Mouse (Mus musculus) heart, embryonic 14.5 days (tissue): Measurements from ENCODE around the gene Snai1. TPM values are rescaled to one million over a fixed set of nuclear protein-coding genes. Genes with fewer than 3 reads are reported as not detected.

ENCODE experiments used
- ATAC-seq: fragments of 200-750 bp; cut with Nextera tagmentation; 2 replicates; pipeline ENCODE4 v1.8.0; 2017; ENCODE audit warnings: low read depth, moderate TSS enrichment; ENCODE audit not compliant: insufficient number of reproducible peaks, insufficient read depth, low FRiP score
- H3K27ac ChIP-seq, 2 experiments: fragments of 200-500 bp in 1 of 2; fragments of 300-500 bp in 1 of 2; sonication (generic) in 1 of 2; replicated peaks in 1 of 2; 2 replicates each; pipeline ENCODE4 v1.5.1; 2012 to 2014; ENCODE audit warnings: low read depth in 2 of 2, low read length in 2 of 2, control low read depth in 1 of 2, mild to moderate bottlenecking in 1 of 2, mixed read lengths in 1 of 2; ENCODE audit not compliant: control insufficient read depth in 1 of 2, insufficient read depth in 1 of 2
- H3K27me3 ChIP-seq: fragments of 300-500 bp; sonication (generic); 2 replicates; pipeline ENCODE4 v1.6.1; 2014; ENCODE audit warnings: mild to moderate bottlenecking, low read length, control low read depth; ENCODE audit not compliant: control insufficient read depth, insufficient read depth
- H3K36me3 ChIP-seq: fragments of 300-500 bp; sonication (generic); 2 replicates; pipeline ENCODE4 v1.6.1; 2014; ENCODE audit warnings: mild to moderate bottlenecking, control low read depth, low read length, mixed read lengths; ENCODE audit not compliant: control insufficient read depth, insufficient read depth
- H3K4me1 ChIP-seq, 2 experiments: fragments of 200-500 bp in 1 of 2; fragments of 300-500 bp in 1 of 2; sonication (generic) in 1 of 2; 2 replicates each; pipeline ENCODE4 v1.6.1; 2012 to 2014; ENCODE audit warnings: low read length in 2 of 2, control low read depth in 1 of 2, mixed read lengths in 1 of 2; ENCODE audit not compliant: control insufficient read depth in 2 of 2, insufficient read depth in 2 of 2
- H3K4me2 ChIP-seq: fragments of 300-500 bp; sonication (generic); 2 replicates; pipeline ENCODE4 v1.6.1; 2014; ENCODE audit warnings: mild to moderate bottlenecking, low read length
- H3K4me3 ChIP-seq, 2 experiments: fragments of 200-500 bp in 1 of 2; fragments of 300-500 bp in 1 of 2; sonication (generic) in 1 of 2; 2 replicates each; pipeline ENCODE4 v1.5.1; 2012 to 2014; ENCODE audit warnings: low read length in 2 of 2, mild to moderate bottlenecking in 2 of 2, control low read depth in 1 of 2, low read depth in 1 of 2, moderate library complexity in 1 of 2; ENCODE audit not compliant: control insufficient read depth in 1 of 2, insufficient read depth in 1 of 2
- H3K9ac ChIP-seq: fragments of 300-500 bp; sonication (generic); 2 replicates; pipeline ENCODE4 v1.6.1; 2014; ENCODE audit warnings: mild to moderate bottlenecking, low read length
- H3K9me3 ChIP-seq: fragments of 300-500 bp; sonication (generic); 2 replicates; pipeline ENCODE4 v1.6.1; 2016; ENCODE audit warnings: low read length, control low read depth; ENCODE audit not compliant: control insufficient read depth
- WGBS: fragments of 180-500 bp; shearing (Covaris S2); extraction: QIAGEN DNeasy Blood & Tissue Kit; methylation state at CpG from one replicate; pipeline ENCODE4 v1.1.7; 2014; 5-methylcytosine and 5-hydroxymethylcytosine counted together
- polyA plus RNA-seq: library from polyadenylated mRNA; unstranded; fragments of >200 nt; fragmentation: Nextera tagmentation; extraction: Ambion mirVana; gene quantifications from 2 replicates; pipeline ENCODE4 v1.2.1, GENCODE M21; 2014

Snai1 gene
- polyA plus RNA-seq, 1 experiment from 2014 or later = 11.8 TPM

- ATAC-seq = no peak
- H3K4me1 ChIP-seq = peaks cover 21 to 23% of the 10 kb centered on the region in 2 experiments
- no peak overlapping the region for H3K27ac ChIP-seq
- H3K9me3 ChIP-seq = no peaks in the 10 kb centered on the region
- no peak overlapping the region for H3K4me3 ChIP-seq
- no peaks in the 10 kb centered on the region for H3K36me3 ChIP-seq
- no peak overlapping the region for H3K4me2 ChIP-seq
- 0 out of 2 replicates have a peak, but pooled peaks cover 3% of the 10 kb centered on the region for H3K27me3 ChIP-seq
- WGBS = 92% methylated on average over 5 of the region's 5 CpGs
- no peak overlapping the region for H3K9ac ChIP-seq
Observed at GRCm38 (mm10) chr2:167555766-167556165, 17.8 kb downstream of the Snai1 start.

GRCm38 (mm10) chr2:167559413-167559812 is 21.4 kb downstream of the Snai1 start:
- H3K4me1 ChIP-seq = peaks cover 22 to 31% of the 10 kb centered on the region in 2 experiments
- H3K9me3 ChIP-seq = no peaks in the 10 kb centered on the region
- peak overlapping the region; percentile 12 to 15; a peak in 2 of 4 replicates for H3K4me3 ChIP-seq
- H3K36me3 ChIP-seq = no peaks in the 10 kb centered on the region
- peak overlapping the region; percentile 70 for H3K9ac ChIP-seq
- no peak overlapping the region for H3K27ac ChIP-seq
- H3K4me2 ChIP-seq = peak overlapping the region; percentile 62
- 12% methylated on average over 27 of the region's 27 CpGs for WGBS
- 0 out of 2 replicates have a peak, but pooled peaks cover 3% of the 10 kb centered on the region for H3K27me3 ChIP-seq
- no peak for ATAC-seq

GRCm38 (mm10) chr2:167562101-167562500 is 24.1 kb downstream of the Snai1 start:
- Histone ChIP-seq H3K9ac (peak overlapping the region; percentile 21; the same call in 1 of the 2 replicates), H3K4me3 (no peak overlapping the region), H3K36me3 (no peaks in the 10 kb centered on the region), H3K27me3 (0 out of 2 replicates have a peak, but pooled peaks cover 3% of the 10 kb centered on the region), H3K4me2 (no peak overlapping the region), H3K4me1 (peaks cover 32 to 47% of the 10 kb centered on the region in 2 experiments), H3K27ac (peak overlapping the region in 1 of 2 experiments; percentile 64; a peak in 2 of 4 replicates), H3K9me3 (no peaks in the 10 kb centered on the region)
- WGBS = 21% methylated on average over 8 of the region's 8 CpGs
- ATAC-seq = no peak

GRCm38 (mm10) chr2:167563035-167563434 is 25.0 kb downstream of the Snai1 start:
- Histone ChIP-seq H3K4me1 (peaks cover 32 to 47% of the 10 kb centered on the region in 2 experiments), H3K4me3 (no peak overlapping the region), H3K9me3 (no peaks in the 10 kb centered on the region), H3K9ac (no peak overlapping the region), H3K36me3 (no peaks in the 10 kb centered on the region), H3K27me3 (0 out of 2 replicates have a peak, but pooled peaks cover 3% of the 10 kb centered on the region), H3K27ac (0 out of 4 replicates have a peak overlapping the region, but pooled peaks of 1 of the 2 experiments have one; percentile 2), H3K4me2 (no peak overlapping the region)
- 84% methylated on average over 5 of the region's 5 CpGs for WGBS
- no peak for ATAC-seq

GRCm38 (mm10) chr2:167563703-167564102 is 25.7 kb downstream of the Snai1 start:
- 0 out of 4 replicates have a peak overlapping the region, but pooled peaks of 1 of the 2 experiments have one; percentile 2 for H3K27ac ChIP-seq
- 46% methylated on average over 12 of the region's 12 CpGs for WGBS
- no peak overlapping the region for H3K4me2 ChIP-seq
- no peaks in the 10 kb centered on the region for H3K9me3 ChIP-seq
- no peak overlapping the region for H3K4me3 ChIP-seq
- H3K9ac ChIP-seq = no peak overlapping the region
- H3K27me3 ChIP-seq = 0 out of 2 replicates have a peak, but pooled peaks cover 3% of the 10 kb centered on the region
- 0 out of 2 replicates have a peak, but pooled peaks have one; percentile 14 for ATAC-seq
- H3K4me1 ChIP-seq = peaks cover 32 to 47% of the 10 kb centered on the region in 2 experiments
- no peaks in the 10 kb centered on the region for H3K36me3 ChIP-seq

- Histone ChIP-seq H3K27ac (no peak overlapping the region; a peak in 1 of 4 replicates), H3K4me2 (no peak overlapping the region), H3K9ac (no peak overlapping the region), H3K4me3 (no peak overlapping the region), H3K9me3 (no peaks in the 10 kb centered on the region), H3K27me3 (0 out of 2 replicates have a peak, but pooled peaks cover 3% of the 10 kb centered on the region), H3K36me3 (no peaks in the 10 kb centered on the region), H3K4me1 (peaks cover 28 to 42% of the 10 kb centered on the region in 2 experiments)
- ATAC-seq = no peak
- WGBS = 84% methylated on average over 13 of the region's 13 CpGs
Observed at GRCm38 (mm10) chr2:167564551-167565311, 26.7 kb downstream of the Snai1 start.

GRCm38 (mm10) chr2:167565312-167565656 is 27.3 kb downstream of the Snai1 start:
- peaks cover 25 to 45% of the 10 kb centered on the region in 2 experiments for H3K4me1 ChIP-seq
- H3K4me2 ChIP-seq = peak overlapping the region; percentile 52
- H3K4me3 ChIP-seq = no peak overlapping the region
- peak overlapping the region; percentile 57; the same call in 1 of the 2 replicates for H3K9ac ChIP-seq
- H3K36me3 ChIP-seq = no peaks in the 10 kb centered on the region
- no peaks in the 10 kb centered on the region for H3K27me3 ChIP-seq
- WGBS = 52% methylated on average over 3 of the region's 3 CpGs
- H3K9me3 ChIP-seq = no peaks in the 10 kb centered on the region
- ATAC-seq = no peak
- H3K27ac ChIP-seq = peak overlapping the region in 1 of 2 experiments; percentile 78; a peak in 3 of 4 replicates
